Mouse (Mus musculus) adipocyte (in vitro differentiated cells): ENCODE measurements around the gene Slc6a19.

ENCODE experiments used
- DNase-seq: peaks from one replicate; pipeline ENCODE4 v3.0.0-alpha.2; 2016; ENCODE audit warnings: low spot score

Gene Slc6a19

DNA sequence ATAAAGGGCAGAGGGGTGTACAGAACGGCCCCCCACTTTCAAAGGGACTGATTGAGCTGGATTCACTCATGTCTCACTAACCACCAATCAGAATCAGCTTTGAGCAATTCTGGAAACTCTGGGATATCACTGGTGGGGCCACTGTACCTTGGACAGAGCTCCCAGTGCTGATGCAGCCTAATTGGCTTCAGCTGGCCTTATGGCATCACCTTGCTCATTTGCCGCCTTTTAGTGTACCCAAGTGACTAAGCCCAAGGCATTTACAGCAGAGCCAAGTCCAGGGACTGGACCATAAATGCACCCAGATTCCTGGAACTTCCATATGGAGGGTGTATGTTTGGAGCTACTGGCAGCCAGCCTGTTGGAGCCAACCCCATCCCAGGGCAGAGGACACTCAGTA, 45.7 kb downstream of the Slc6a19 start:
- DNase-seq: peak; percentile 28

DNA sequence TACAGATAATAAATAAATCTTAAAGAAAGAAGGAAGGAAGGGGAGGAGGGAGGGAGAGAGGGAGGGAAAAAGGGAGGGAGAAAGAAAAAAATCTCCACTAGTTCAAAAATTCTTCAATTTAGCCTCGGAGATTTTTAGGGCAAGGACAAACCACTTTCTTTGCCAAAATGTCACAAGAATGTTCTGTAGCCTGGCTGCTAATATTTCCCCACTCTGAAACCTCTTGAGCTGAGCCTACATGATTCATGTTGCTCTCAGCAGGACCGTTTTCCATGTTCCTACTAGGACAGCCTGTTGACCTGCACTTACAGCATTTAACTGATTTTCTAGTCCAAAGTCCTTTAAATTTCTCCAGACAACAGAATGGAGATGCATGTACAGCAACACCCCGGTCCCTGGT, 49.7 kb downstream of the Slc6a19 start:
- DNase-seq: peak; percentile 50

DNA sequence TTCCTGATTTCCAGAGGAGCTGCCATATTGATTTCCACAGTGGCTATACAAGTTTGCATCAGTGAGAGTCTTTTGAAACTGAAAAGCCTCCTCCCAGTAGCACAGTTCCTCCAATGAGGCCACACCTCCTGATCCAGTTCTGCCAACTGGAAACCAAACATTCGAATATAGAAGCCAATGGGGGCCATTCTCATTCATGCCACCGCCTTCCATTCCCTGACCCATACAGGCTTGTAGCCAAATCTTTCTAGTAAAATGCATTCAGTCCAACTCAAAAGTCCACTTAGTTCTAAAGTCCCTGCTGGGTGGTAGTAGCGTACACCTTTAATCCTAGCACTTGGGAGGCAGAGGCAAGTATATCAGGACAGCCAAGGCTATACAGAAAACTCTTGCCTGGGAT, 51.4 kb downstream of the Slc6a19 start:
- no peak for DNase-seq

DNA sequence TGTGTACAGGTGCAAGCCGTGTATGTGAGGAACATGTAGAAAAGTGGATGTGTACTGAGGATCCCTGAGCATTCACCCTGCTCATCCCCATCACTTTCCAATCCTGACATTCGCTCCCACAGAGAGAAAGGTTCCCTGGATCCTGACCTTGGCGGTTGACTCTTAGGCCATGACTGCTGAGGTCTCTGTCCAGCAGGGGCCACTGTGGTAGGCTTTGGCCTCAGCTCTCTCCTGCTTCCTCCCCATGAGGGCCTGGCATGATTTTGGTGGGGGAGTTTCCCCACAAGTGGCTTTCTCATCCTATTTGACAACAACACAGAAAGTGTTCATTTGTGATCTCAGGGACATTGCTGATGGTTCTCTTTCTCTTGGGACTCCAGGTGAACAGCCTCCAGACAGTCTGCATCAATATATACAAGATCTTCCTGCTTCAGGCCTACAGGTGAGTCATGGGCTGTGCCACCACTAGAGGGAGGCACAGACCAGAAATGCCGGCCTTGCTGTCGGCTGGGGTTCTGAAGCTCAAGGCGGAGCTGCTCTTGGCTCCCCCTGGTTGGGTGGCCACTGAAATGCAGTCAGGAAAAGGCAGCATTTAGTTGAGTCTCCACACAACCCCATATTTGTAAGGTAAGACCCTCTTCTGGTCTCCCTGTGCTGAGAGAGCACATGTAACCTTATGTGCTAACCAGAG, 58.1 kb downstream of the Slc6a19 start:
- DNase-seq: peak; percentile 63

DNA sequence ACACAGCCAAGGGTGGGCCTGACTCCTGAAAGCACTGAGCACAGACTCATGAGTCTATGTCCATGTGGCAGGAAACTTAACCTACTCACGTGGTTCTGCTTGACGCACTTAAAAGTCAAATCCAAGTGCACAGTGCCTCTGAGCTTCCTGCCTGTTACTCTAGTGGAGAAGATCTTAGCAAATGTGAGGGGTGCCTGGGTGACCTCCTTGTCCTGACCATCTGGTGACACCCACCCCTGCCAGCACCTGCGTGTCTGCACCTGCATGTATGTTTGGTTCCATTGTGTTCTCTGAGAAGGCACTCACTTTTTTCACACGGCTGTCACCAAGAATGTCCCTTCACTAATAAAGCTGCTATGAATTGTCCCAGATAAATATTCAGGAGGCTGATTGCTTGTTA, 63.4 kb downstream of the Slc6a19 start:
- DNase-seq: no peak

DNA sequence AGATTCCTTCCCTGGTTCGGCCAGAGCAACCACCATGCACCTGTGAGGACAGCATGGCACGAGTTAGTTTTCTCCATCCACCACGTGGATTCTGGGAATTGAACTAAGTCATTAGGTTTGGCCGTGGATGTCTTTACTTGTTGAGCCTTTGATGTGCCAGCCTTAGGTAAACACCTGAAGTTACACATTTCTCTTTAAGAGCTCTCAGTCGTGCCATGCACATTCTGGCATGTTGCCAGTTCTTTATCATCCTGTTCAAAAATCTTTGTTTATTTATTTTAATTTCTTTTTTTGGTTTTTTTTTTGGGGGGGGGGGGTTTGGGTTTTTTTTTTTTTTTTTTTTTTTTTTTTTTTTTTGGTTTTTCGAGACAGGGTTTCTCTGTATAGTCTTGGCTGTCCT, 66.8 kb downstream of the Slc6a19 start:
- no peak for DNase-seq

DNA sequence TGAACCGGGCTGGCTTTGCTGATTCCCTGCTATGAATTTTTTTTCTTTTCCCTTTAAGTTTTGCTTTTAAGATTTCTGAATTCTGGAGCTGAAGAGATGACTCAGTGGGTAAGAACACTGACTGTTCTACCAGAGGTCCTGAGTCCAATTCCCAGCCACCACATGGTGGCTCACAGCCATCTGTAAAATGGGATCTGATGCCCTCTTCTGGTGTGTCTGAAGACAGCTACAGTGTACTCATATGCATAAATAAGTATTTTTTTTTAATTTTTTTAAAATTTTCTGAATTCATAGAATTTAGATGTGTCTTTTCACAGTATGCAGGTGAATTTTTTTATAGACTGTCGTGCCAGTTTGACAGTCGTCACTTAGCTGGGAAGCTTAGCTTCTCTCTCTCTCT, 72.8 kb downstream of the Slc6a19 start:
- no peak for DNase-seq
